Mouse (Mus musculus): ENCODE measurements around the gene Tcf12.

The Tcf12 gene

DNA sequence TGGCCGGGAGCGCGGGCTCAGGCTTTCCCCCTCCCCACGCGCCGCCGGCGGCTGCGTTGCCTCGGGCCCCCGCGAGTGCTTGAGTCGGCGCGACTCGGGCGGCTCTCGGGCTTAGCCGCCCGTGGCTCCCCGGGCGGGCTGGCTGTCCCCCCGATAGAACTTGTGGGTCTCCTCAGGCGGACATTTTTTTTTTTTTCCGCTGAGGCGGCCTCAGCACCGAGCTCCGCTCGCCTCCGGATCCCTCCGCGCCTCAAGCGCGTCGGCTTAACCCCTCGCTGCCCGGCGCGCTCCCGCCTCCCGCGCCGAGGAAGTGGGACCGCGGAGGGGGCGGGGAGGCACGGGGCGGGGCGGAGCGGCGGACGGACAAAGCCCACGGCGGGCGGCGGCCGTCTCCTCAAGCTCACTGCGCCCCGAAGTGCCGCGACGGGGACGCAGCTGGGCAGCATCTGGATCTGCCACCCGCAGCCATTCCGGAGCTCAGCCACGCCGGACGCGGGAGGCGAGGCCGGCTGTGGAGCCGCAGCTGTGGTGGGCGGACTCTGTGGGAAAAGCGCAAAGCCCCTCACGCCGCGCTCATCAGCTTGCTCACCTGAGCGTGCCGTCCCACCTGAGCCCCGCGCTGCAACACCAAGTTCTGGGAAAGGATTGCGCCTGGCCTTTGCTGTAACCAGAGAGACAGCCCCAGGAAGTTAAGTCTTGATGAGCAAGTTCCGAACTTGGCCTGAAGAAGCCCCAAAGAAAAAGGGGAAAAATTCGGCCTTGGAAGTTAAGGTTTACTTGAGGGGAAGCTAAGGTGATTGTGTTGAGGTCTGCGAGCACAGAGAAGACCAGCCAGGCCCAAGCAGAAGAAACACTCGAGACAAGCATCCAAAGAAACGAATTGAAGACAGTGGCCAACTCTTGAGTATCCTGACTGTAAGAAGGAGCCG is at the start of gene Tcf12:
TSS of gene Tcf12 (minus strand) at position 250 of the 929 bp plus-strand sequence.
- peak; percentile 79 for DNase-seq (ENCODE audit: low spot score)

DNA sequence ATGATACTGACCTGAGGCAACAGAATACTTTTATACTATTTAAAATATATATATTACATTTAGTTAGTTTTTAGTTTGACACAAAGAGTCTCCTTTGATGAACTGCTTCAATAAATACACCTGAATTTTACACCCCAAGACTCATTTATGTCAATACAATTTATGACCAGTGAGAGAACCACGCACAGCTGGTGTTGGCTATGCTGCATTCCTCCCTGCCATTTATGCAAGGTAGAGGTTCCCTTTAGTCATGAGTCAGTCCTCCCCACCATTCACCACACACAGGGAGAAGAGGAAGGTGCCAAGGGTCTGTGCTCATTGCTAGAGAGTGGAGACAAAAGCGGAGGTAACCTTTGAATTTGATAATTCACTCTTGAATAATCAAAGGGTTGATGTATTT is 46.7 kb upstream of the Tcf12 start:
- no peak for DNase-seq (ENCODE audit: low spot score)

DNA sequence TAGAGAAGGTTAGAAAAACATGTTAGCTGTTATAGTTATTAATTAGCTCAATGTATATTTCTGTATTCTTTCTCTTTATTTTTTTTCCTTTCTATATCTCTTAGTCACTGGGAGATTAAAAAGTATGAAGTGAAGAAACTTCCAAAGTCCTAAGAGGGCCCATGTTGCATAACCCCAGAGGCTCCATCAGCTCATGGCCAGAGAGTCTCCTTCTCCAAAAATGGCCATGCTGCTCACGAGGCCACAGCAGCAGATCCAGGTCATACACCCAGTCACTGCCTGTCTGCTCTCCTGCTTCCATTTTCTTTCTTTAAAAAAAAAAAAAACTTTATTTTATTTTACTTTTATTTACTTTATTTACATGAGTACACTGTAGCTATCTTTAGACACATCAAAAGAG is 45.4 kb upstream of the Tcf12 start:
- DNase-seq (ENCODE audit: low spot score) = no peak

DNA sequence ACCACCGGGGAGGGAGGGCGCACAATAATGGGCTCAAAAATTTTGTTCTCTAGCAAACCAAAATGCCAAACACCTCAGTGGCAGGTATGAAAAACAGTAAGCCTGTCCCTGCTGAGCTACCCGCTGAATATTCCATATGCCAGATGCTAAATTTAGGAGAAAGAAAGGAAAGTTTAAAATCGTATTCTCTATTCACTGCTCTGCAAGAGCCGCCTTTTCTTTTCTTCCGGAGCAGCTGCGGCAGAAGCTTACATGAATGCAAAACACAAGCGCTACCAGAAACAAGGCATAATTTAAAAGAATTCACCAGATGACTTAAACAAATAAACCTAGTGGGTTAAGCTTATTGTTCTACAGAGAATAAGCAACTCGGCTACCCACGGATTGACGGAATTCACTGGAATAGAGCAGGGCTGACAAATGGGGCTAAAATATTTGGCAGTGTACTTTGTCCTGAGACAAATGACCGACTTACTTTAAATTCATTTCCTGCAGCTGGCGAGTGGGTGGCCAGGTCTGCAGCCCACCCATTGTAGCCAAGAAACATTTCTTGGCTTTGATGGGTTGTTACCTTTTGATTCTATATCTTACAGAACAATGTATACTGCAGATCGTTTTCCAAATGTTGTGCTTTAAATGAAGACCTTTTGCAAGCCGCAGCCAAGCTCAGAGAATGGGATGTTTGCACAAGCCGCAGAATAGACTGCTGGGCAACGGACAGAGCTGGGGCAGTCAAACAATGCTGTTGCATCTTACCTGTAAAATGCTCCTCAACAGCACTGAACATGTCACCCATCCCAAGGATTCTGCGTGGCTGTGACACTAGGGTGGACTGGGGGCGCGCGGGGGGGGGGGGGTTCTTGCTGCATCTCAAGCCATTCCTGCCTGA is 43.8 kb upstream of the Tcf12 start:
- DNase-seq (ENCODE audit: low spot score) = no peak

DNA sequence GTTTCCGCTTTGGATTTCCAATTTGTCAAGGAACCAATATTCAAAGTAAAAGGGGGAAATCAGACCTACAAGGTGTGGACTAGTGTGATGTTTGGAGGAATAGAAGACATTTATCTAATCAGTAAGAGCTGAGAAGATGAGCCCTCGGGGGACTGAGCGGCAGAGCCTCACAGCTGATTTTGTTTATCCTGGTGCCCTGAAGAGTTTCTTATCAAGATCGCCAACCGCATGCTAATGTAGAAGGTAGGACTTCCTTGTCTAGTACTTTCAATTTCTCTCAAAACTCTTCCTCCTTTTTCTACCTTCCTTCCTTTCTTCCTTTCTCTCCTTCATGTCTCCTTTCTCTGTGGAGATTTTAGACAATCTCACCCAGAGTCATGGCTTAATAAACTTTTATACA is 32.5 kb upstream of the Tcf12 start:
- DNase-seq (ENCODE audit: low spot score) = no peak

DNA sequence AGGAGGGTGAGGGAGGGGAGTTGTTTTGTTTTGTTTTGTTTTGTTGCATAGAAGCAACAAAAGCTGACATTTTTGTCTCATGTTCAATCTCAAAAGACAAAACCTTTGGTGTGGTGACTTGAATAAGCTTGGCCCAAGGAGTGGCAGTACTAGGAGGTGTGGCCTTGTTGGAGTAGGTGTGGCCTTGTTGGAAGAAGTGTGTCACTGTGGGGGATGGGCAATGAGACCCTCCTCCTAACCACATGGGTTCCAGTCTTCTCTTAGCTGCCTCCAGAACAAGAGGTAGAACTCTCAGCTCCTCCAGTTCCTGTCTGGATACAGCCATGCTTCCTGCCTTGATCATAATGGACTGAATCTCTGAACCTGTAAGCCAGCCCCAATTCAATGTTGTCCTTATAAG is 26.2 kb upstream of the Tcf12 start:
- no peak for DNase-seq (ENCODE audit: low spot score)

DNA sequence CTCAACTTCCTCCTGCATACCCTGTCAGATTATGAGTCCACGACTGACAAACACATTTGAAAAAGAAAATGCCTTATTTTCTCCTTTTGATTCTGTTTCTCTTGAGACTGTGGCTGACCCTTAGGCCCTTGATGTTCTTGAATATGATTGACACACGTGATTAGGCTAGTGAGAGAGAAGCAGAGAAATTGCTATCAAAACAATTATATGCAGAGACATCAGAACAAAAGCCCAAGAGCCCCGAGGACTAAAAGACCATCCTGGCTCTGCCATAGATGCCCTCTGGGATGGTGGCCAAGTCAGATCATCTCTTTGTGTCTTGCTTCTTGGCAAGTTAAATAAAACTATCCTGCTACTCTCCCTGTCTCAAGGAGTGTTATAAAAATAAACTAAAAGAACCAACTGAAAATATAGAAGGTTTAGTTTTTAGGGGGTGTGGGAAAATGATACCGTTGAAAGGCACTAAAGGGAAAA is 22.1 kb upstream of the Tcf12 start:
- peak; percentile 30 for DNase-seq (ENCODE audit: low spot score)

DNA sequence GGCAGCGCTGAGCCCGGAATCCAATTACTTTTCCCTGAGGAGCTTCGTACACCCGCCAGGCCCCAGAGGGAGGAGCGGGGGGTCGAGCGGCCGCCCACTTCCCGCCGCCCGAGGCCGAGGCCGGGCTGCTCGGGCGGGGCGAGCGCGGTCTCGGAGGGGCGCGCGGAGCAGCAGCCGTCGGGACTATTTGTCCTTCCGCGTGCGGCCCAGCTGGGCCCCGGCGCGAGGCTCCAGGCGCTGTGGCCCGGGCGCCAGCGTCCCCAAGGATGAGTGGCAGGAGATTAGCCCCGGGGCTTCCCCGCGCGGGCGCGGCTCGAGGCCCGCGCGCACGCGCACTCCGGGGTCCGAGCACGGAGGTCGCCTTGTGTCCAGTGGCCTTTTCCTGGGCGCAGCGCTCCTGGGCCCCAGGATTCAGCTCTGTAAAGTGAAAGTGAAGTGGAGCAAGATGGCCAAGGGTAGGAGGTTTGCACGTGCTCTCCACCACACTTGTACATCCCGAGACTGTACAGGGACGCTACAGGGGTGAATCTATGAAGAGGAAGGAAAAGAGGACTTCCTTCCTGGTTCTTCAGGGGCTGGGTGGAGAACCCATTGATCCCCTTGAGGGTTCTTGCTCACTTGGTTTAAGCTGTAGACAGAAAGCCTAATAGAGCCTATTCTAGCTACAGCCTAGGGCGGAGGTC is 21.6 kb upstream of the Tcf12 start:
- DNase-seq (ENCODE audit: low spot score) = peak; percentile 64

DNA sequence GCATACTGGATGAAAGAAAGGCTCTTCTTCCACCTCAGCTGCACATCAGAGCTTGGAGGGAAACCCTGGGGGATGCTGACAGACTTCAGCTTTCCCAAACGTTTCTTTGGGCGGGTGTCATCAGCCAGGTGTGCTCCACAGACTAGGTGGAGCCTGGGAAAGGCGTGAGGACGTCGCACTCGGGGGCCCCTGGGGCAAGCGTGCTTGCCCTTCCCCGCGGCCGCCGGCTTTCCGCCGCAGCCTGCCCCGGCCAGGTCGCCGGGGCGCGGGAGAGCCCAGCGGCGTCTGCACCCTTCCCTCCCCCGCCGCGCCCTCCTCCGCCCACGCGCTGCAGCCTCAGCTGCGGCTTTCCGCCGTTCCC is 21.0 kb upstream of the Tcf12 start:
- DNase-seq (ENCODE audit: low spot score) = peak; percentile 53

DNA sequence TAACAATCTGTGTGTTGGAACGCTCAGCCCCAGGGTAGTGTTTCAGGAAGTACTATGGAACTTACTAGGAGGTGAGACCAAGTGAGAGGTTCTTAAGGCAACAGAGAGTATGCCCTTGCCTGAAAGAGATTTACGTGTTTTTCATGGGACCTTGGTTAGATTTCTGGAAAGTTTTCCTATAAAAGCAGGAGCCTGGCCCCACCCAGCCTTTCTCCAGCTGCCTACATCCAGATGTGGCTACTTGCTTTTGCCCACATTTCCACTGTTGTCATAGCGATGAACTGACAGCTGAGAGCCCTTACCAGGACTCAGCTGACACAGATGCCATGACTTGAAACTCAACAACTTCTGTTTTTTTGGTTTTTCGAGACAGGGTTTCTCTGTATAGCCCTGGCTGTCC is 18.2 kb upstream of the Tcf12 start:
- no peak for DNase-seq (ENCODE audit: low spot score)

DNA sequence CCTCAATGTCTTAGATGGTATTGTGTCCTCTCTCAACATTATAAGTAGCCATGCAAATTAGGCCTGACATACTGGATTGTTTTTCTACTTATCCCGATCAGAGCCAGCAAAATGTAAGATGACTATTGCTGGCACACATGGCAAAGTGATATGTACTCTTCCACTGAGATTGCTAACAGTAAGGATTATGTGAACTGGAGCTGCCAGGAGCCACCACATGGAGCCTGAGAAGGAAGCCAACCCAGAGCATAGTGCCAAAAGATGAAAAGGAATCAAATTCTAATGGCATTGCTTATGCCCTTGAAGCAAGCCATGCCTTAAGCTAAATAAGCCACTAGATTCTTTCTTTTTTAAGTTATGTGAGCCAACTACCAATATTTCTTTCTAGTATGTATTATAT is 13.8 kb upstream of the Tcf12 start:
- no peak for DNase-seq (ENCODE audit: low spot score)

DNA sequence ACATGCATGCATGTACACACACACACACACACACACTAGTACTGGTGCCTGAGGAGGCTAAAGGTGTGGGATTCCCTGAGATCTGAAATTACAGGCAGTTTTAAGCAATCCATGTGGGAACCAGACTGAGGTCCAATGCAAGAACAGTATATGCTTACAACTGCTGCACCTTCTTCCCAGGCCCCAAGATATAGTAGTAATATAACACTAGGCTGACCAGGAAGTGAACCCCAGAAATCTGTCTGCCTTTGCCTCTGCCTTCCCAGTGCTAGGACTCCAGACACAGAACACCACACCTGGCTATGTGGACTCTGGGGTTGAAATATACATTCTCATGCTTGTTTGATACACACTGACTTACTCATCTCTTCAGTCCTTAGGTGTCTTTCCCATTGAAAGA is 6.8 kb upstream of the Tcf12 start:
- DNase-seq (ENCODE audit: low spot score) = no peak

DNA sequence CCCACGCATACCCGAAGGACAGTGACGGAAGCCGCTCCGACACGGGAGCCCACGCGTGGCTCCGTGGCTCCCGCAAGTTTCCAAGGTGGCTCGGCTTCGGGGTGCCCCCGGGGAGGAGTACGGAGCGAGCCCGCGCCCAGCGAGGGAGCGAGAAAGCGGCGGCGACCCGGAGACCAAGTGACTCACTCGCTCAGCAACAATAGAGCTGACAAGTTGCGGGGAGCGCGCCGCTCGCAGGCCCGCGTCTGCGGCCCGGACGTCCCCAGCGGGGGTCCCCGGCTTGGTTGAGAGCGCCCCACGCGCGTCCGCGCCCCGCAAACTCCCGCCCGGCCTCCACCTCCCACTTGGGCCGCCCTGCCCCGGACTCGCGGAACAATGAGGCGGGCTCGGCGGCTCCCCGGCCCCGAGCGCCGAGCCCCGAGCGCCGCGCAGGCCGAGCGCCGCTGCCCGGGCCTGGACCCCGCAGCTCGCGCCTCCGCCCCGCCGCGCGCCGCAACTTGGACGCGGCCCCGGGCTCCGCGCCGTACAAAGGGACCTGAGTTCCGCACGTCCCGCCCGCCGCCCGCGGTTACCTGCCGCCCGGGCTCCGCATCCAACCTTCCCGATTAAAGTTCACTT is 558 bp downstream of the Tcf12 start:
- peak; percentile 44 for DNase-seq (ENCODE audit: low spot score)

DNA sequence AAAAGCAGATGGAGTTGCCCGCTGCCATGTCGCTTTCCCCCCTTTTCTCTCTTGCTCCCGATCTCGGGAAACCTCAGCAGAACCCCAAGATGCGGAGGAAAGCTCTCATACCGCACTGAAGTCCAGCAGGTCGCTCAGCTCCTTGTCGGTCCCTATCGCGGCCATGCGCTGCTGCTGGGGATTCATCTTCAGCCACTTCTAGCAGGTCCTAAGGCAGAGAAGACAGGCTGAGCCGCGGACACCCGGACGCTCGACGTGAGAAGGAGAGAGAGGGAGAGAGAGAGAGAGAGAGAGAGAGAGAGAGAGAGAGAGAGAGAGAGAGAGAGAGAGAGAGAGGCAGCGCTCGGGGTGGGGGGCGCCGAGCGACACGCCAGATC is 1.1 kb downstream of the Tcf12 start:
- DNase-seq (ENCODE audit: low spot score) = peak; percentile 61

DNA sequence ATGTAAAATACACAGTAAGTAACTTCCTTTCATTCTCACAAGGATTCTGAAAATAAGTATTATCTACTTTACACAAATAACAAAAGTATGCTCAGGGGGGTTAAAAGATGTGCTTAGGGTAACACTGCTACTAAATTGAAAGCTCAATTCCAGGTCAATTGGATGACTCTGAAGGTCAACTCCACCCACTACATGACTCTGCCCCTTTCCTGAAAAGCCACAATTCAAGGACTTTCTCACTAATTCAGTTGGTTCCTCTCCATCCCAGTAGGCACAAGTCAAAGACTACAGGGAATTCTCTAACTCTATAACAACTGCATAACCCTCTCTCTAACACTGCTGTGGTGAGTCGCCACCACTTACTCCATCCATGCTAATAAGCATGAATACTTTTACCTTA is 8.2 kb downstream of the Tcf12 start:
- DNase-seq (ENCODE audit: low spot score) = no peak

DNA sequence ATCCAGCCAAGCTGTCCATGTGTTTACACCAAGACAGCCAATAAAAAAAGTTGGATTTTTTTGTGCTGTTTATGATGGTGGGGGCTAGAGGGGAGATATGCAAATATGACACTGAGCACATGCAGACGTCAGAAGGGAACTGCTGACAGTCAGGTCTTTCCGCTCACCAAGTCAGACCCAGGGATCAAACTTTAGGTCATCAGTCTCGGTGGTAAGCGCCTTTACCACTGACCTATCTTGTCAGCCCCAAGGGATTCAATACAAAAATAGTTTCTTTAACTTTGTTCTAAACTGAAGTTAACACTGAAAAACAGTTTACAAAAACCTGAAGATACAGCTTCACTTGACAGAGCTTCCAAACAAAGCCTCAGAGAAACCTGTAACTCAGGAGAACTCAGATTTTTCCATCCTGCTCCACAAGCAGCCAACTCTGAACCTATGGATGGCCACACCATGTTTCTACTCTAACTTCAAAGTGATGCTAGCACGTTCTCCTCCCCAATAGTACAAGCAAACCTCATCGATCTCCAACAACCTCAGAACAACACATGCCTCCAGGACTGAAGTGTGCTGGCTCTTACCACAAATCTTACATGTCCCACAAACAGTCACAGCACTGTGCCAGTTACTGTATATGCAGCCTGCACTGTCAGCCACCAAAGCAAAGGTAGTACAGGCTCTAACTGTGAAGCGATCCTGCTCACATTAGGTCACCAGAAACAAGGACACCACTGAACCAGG is 11.6 kb downstream of the Tcf12 start:
- no peak for DNase-seq (ENCODE audit: low spot score)

DNA sequence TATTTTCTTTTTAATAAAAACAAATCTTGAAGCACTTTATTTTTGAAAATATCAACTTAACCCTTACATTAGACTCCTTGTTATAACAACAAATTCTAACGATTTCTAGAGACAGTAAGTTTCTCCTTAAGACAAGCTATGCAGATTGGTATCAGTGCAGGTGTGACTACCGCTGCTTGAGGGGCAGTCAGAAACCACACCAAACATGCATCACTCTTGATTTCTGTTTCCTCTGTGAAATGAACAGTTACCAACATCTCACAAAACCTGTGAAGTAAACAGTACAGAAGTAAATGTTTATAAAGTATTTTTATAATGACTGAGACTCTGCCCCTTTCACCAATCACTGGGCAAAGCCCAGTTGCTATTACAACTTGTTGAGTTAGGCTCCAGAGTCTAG is 13.6 kb downstream of the Tcf12 start:
- no peak for DNase-seq (ENCODE audit: low spot score)

DNA sequence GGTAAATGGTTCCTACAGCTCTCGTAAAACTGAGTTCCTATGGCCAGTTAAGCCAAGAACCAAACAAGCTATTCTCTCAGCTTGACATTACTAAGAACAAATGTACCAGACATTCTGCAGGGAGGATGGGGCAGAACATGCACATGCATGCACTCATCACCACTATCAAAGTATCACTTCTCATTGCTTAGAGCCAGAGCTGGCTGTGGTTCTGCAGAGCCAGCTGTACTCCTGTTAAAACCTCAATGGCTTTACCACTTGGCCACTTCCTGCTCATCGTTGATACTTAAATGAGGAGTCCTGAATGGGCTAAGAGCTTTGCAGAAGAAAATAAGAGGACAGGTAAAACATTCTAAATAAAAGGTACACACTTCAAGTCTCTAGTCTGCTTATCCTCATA is 14.6 kb downstream of the Tcf12 start:
- no peak for DNase-seq (ENCODE audit: low spot score)

DNA sequence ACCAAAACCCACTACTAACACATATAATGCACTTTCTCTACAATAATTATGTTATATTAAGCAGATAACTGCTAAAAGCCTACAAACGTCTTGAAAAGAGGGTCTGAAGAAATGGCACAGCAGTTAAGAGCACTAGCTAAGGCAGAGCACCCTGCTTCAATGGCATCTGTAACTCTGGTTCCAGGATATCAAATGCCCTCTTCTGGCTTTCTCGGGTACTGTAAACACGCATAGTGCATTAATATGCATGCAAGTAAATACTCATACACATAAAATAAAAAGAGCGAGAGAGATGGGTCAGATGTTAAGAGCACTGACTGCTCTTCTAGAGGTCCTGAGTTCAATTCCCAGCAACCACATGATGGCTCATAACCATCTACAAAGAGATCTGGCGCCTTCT is 17.0 kb downstream of the Tcf12 start:
- no peak for DNase-seq (ENCODE audit: low spot score)

DNA sequence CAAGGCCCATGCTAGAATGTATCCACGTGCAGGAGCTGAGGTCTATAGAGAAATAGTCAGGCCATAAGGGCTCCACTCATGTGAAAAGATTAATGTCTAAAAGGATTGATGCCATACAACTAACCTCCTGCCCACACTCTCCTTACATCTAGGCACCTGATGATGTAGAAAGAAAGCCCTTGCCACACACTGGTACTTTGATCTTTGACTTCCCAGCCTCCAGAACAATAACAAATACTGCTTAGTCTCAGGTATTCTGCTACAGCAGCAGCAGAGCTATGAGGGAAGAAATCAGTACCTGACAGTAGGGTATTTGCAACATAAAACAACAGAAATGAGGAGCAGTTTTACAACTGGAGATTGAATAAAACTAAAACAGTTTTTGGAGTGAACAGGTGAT is 19.5 kb downstream of the Tcf12 start:
- DNase-seq (ENCODE audit: low spot score) = no peak

DNA sequence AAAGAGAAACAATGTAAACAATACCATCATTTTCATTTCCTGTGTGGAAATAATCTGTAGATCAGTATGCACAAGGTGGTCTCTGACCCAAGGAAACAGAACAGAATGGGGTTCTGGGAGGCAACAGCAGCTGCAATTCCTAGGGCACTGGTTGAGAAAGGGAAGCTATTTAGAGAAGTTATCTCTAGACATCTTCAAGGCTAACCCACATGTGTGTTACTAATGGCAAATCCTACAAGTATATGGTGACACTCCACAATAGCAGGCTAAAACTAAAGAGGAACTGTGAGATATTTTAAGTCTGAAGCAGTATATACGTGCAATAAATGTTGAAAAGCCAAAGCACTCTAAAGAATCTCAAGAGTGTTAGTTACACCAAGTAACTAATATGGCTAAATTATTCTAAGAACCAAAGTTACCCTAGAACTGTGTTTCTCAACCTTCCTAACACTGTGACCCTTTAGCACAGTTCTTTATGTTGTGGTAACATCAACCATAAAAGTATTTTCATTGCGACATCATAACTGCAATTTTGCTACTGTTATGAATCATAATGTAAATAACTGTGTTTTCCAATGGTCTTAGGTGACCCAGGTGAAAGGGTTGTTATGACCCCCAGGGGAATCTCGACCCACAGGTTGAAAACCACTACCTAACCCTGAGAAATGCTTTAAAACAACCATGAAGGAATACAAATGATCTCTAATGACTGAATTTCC is 22.6 kb downstream of the Tcf12 start:
- no peak for DNase-seq (ENCODE audit: low spot score)

Data from c-Kit-positive CD71-positive TER-119-positive erythroid progenitor cells, embryonic 14.5 days (primary cell).